Mouse (Mus musculus): ENCODE measurements around the gene Atrnl1.
A peak's percentile ranks its signal among the peaks of the same experiment; 100 is the strongest.

Gene Atrnl1

DNA sequence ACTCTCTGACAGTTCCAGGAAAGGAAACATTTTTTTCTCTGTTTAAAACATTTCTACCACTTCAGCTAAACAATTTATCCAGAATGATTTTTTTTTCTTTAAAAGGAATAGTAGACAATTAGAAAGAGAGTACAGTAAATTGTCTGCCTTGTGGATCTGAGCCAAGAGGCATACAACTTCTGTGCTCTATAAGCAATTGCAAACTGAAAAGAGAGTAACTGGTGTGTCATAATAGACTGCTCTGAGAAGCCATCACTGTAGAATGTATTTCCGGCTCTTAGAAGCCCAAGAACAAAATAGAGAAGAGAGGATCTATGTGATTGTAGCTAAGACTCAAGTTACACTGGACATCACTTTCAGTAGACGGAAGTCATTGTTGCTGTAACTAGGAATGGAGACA is 458.1 kb downstream of the Atrnl1 start:
- no peak for DNase-seq (ENCODE audit: low read depth, low spot score)

- DNase-seq (ENCODE audit: low read depth, low spot score) = no peak
These were observed 461.6 kb downstream of the Atrnl1 start for GRCm38 (mm10) chr19:58072404-58072803.

DNA sequence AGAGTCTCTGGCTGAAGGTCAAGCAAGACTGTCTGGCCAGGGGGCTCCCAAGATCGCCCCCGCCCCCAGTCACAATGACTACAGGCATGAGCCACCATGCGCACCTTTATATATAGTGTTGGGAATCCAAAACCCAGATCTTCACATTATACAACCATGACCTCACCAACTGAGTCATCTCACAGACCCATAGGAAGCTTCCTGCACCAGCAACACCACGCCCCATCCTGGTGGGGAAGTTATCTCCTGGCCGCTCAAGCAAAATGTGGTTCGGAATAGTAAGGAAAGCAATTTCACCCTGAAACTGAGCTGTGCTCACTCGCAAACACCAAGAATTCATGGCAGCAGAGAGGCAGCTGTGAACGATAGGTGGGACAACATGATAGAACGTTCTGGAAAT is 462.0 kb downstream of the Atrnl1 start:
- DNase-seq (ENCODE audit: low read depth, low spot score) = no peak

DNA sequence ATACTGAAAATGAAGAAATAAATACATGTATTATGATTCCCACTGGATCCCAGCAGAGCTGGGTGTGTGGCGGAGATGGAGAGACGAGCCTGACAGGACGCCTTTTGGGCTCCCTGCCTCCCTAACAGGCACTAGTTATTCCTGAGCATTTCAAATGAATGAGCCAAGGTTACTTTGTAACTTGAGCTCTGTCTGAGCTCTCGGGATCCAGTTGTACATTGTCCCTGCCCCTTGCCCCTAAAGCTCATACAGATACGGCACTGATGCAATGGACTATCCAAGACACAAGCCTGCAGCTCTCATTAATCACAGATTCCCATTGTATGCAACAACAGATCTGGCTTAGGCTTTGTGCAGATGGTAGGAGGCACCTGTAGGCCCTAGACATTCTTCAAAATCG is 464.4 kb downstream of the Atrnl1 start:
- no peak for DNase-seq (ENCODE audit: low read depth, low spot score)

- DNase-seq (ENCODE audit: low read depth, low spot score) = no peak
These were observed 466.1 kb downstream of the Atrnl1 start for GRCm38 (mm10) chr19:58076961-58077371.

DNA sequence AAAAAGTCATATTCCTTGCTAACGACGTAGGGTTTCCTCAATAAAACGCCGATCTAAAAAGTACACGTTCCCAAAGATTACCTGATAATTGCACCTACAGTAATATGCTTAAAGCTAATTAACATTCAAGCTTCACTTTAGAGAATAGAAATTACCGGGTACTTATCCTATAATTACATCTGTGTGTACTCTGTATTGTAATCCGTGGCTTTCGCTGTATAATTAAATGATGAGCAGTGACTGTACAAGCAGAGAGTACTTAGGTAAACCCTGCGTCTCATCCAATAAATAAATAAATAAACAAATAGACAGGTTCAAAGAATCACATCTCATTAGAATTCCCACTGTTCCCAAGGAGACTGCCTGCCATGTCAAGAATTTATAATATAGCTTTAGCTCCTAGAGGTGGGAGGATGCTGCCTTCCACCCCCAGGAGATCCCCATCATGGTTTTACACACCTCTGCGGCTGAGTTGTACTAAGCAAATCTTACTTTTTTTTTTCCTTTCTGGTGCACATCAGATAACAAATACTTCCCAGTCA is 466.8 kb downstream of the Atrnl1 start:
- DNase-seq (ENCODE audit: low read depth, low spot score) = no peak

DNA sequence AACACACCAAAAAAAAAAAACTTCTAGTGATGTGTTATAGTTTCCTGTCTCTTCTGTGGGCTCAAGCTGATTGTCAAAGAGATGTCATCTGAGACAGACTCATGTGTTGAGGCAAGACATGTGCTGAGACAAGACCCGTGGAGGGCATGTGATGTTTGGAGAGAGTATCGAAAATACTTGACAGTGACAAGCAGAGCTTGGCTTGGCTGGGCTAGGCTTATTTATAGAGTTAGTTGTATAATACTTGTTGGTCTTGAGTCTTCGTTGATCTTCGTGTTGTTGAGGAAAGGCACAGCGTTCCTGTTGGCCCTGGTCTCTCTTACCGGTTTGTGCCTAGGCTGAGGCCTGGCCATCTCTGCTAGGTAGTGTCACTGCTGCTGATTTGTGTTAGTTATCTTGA is 469.3 kb downstream of the Atrnl1 start:
- DNase-seq (ENCODE audit: low read depth, low spot score) = no peak

DNA sequence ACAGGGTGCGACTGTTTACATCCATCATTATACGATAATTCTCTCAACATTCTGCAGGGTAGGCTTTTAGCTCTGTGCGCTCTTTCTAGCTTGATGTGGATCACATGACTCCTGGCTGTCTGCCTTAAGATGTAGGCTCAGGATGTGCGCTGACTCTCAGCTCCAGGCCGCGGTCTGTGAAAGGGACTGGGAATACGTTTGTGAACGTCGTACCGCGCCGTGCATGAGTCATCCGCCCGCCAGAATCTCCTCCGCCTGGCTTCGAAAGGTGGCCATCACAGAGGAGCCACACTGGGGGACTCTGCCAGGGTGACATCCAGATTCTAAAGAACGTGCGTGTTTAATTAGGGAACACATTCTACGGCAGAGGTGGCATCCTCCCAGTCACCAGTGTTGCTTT is 471.9 kb downstream of the Atrnl1 start:
- DNase-seq (ENCODE audit: low read depth, low spot score) = no peak

DNA sequence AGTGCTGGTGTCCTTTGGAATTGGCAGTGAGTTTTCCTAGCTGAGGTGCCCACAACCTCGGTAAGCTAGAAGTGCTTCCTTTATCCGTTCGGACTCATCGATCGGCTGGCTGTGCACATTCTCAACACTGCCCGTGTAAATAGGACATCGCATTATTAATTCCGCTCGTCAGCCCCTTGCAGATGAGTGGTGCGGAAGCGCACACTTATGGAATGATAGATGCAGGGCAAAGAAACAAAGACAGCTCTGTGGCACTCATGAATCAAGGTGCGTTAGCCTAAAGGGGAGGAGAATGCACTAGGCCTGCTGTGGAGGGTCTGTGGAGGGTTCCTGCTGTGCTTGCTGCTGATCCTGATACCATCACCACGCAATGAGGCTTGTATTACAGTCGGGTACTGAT is 474.0 kb downstream of the Atrnl1 start:
- no peak for DNase-seq (ENCODE audit: low read depth, low spot score)

GRCm38 (mm10) chr19:58086734-58087133 is 475.9 kb downstream of the Atrnl1 start:
- no peak for DNase-seq (ENCODE audit: low read depth, low spot score)

GRCm38 (mm10) chr19:58087901-58088300 is 477.1 kb downstream of the Atrnl1 start:
- no peak for DNase-seq (ENCODE audit: low read depth, low spot score)

- DNase-seq (ENCODE audit: low read depth, low spot score) = no peak
These were observed 477.6 kb downstream of the Atrnl1 start for GRCm38 (mm10) chr19:58088433-58088832.

DNA sequence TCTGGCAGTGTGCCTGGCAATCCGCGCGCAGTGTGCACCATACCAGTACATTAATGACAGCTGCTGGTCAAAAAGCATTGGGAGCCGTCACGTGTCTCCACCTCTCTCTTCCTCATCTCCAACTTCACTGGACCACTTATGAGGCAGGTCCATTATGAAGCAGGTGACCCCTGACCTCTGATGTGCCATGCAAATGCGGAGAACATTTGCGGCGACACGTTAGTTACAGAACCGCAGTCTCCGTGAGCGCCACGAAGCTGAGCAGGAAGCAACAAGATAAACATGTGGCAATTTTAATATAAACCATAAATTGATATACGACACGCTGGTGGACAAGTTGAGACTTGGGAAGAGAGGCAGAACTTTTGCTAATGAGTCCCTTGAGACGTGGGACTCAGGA is 481.1 kb downstream of the Atrnl1 start:
- DNase-seq (ENCODE audit: low read depth, low spot score) = no peak

GRCm38 (mm10) chr19:58094781-58095543 is 484.1 kb downstream of the Atrnl1 start:
- DNase-seq (ENCODE audit: low read depth, low spot score) = no peak

- DNase-seq (ENCODE audit: low read depth, low spot score) = no peak
These were observed 484.9 kb downstream of the Atrnl1 start for GRCm38 (mm10) chr19:58095776-58096175.

- DNase-seq (ENCODE audit: low read depth, low spot score) = no peak
These were observed 486.4 kb downstream of the Atrnl1 start for GRCm38 (mm10) chr19:58097195-58097594.

- DNase-seq (ENCODE audit: low read depth, low spot score) = no peak
These were observed 488.7 kb downstream of the Atrnl1 start for GRCm38 (mm10) chr19:58099539-58099938.

DNA sequence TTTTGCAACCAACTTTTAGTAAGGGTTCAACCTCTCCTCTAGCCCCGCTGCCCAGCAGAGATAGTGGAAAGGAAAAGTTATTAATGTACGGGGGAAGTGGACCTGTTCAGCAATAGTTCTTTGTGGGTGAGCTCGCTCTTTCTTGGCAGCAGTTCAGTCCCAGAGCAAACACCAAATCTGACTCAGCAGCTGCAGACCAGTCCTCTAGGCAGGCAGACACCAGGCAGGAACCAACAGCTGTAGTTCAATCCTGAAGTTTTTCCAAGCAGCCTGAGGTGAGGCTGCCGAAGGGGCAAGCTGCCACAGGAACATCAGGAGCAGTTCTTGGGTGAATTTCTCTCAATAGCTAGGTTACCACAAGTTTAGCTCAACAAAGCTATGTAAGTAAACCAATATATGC is 489.5 kb downstream of the Atrnl1 start:
- DNase-seq (ENCODE audit: low read depth, low spot score) = peak; percentile 66

GRCm38 (mm10) chr19:58104544-58104943 is 493.7 kb downstream of the Atrnl1 start:
- DNase-seq (ENCODE audit: low read depth, low spot score) = peak; percentile 98

DNA sequence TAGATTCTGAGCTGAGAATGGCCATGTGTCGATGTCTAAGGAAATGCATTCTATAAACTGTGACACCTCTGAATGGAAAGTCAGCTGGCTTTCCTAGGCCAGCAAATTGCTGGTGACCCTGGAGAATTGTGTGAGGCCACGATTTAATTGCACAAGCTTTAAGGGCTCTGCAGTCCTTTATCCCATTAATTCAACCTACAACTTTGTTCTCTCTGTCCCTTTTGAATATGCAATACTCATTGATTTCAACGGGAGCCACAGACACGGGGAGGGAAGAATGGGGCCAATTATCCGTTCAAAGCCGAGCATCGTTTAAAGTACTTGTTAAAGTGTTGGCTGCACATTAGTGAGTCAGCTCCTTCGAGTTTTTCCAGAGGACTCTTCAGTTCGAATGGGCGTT is 496.8 kb downstream of the Atrnl1 start:
- no peak for DNase-seq (ENCODE audit: low read depth, low spot score)

DNA sequence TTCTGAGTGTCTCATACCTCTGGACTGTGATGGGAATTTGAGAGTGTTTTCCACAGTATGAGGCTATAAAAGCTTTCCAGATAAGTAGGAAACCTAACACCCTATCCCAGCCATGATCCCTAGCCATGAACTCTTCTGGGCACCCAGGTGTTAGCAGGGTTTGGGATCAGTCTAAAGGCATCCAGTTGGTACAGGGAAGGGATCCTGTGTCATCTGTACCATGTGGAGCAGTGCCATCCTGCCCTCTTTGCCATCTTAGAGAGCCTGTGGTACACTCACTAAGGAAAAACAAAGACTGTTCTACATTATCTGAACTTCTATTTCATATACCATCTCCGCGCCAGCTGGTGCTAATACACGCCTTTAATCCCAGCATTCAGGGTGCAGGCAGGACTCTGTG is 499.7 kb downstream of the Atrnl1 start:
- DNase-seq (ENCODE audit: low read depth, low spot score) = no peak

DNA sequence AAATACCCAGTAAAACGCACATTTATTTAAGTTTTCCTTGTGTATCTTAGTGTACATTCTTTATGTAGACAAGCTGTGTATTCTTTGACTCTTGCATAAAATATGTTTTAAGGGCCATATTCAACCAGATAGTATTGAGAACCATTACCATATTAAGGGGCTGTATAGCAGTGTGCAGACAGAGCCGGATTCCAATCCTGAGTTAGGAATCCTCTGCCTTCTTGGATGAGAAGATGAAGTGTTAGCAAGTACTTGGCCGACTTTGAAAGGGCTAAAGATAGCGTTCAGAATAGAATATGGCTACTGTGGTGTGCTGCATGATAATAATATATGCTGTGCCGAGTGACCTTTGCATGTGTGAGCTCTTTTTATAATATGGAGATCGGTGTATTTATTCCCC is 500.5 kb downstream of the Atrnl1 start:
- no peak for DNase-seq (ENCODE audit: low read depth, low spot score)

GRCm38 (mm10) chr19:58112151-58112550 is 501.3 kb downstream of the Atrnl1 start:
- no peak for DNase-seq (ENCODE audit: low read depth, low spot score)

Measured in 3T3-L1 (cell line).